Mouse (Mus musculus): ENCODE data around the gene Hoxd8.

The Hoxd8 gene

DNA sequence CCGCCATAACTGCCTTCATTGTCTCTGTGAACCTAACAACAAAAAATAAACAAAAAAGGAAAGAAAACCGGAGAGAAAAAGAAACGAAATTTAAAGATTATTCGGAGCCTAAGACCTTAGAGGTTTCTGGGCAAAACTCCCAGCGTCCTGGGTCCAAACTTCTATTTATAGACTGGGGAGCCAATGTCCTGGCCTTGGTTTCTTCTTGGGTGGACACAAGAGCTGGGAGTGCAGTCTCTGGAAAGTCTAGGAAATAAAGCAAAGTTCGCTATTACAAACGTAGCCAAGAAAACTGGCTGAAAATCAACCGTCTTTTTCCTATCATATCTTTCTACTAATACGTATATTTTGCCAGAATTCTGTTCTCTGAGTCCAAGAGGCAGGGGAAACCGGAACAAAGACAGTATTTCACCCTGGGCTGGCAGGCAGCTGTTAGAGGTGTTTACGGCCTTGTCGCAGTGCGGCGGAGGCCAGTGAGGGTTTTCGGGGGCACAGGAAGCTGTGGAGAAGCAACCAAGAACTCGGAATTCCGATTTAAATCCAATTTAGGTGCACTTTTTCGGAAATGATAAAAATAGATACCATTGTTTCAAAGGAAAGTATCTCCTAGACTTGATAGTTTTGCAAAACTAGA lies 9.9 kb downstream of the Hoxd8 start:
- DNase-seq (ENCODE audit: low read depth, low spot score) = no peak

DNA sequence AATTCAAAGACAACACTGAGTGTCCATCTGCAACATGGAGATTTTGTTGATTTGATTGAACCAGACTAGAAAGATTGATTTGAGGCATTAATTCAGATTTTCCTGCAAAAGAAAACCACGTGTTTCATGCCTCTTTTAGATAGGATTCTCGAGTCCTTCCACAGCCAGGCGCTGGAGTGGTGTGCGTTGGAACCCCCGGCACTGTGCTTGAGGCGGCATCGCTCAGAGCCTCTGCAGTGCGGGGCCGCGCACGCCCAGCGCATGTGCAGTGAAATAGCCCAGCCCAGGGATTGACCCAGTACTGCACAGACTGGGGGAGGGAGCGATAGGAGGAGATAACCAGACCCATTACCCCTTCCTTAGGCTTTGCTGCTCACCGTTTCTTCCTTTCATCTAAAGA lies 10.5 kb downstream of the Hoxd8 start:
- no peak for DNase-seq (ENCODE audit: low read depth, low spot score)

DNA sequence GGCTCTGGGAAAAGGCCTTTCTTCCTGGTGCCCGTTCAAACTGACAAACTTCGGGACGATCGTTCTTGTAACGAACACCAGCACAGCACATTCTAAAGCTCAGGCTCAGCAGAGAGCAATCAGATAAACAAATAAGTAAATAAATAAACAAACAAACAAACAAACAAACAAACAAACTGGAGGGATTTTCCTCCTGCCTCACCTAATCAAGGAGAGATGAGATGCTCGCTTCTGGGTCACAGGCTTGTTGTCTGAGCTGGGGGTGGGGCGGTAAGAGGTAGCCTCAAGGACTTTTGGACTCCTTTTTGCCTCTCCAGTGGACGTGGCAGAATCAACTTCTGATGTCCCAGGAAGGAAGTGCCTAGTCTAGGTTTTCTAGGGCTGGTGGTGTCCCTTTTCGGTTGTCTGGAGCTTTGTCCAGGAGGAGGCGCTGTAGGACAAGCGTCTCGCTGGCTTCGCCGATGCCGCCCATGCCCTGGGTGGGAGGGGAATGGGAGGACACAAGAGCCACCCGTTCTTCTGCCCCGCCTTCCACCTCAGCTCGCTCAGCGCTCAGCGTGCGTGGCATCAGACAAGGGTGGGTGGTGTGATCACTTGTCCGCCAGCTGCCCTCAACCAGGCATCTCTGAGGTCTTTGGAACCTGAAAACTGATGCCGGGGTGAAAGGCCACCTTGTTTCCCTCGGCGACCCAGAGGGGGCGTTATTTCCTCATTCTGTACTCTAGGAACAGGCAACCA lies 11.3 kb downstream of the Hoxd8 start:
- DNase-seq (ENCODE audit: low read depth, low spot score) = peak; percentile 11

GRCm38 (mm10) chr2:74720384-74720783 lies 16.0 kb downstream of the Hoxd8 start:
- DNase-seq (ENCODE audit: low read depth, low spot score) = no peak

GRCm38 (mm10) chr2:74720955-74721491 lies 16.6 kb downstream of the Hoxd8 start:
- DNase-seq (ENCODE audit: low read depth, low spot score) = no peak

DNA sequence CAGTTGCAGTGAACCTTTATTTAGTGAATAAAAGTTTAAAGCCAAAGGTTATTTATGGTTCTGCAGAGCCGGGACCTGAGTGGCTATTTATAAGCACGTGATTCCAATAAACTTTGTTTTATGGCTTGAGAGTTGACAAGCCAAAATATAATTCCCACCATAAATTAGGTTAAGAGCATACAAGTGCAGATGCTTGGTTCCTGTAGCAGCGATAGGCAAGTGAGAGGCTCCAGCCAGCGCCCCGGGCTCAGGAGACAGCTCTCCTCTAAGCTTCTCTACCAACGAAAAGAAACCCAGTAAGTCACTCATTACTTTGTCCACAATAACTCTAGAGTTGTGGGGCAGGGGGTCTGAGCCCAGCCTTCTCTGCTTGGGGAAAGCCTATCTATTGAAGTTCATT lies 17.5 kb downstream of the Hoxd8 start:
- no peak for DNase-seq (ENCODE audit: low read depth, low spot score)

GRCm38 (mm10) chr2:74722949-74723348 lies 18.5 kb downstream of the Hoxd8 start:
- DNase-seq (ENCODE audit: low read depth, low spot score) = no peak

DNA sequence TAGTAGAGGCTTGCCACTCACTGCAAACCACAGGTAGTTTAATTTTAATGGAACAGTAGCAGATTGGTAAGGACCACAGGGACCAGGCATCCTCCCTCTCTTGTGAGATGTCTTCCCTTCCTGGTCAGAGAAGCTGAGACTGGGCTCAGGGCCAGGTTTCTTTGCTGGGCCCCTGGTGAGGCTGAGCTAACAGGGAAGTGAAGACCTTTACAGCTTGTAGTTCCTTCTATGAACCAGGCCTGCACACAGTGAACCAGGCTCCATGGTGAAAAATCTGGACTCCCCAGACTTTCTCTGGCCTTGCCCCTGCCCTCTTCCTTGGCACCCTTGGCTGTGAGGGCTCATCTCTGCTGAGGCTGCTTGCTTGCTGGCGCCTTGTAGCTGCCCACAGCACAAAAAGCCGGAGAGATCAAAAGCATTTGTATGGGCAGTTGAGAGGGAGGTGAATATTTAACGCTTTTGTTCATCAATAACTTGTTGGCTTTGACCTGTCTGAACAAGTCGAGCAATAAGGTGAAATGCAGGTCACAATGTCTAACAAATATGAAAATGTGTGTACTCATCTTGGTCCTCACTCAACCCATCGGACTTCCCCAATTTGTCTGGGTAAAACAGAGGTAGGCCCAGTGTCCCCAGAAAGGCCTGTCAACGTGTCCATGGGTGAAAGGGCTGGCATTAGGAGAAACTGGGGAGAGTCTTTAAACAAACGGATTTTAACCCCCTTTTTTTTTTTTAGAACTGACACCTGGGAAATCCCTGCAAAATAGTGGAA lies 20.0 kb downstream of the Hoxd8 start:
- no peak for DNase-seq (ENCODE audit: low read depth, low spot score)

- no peak for DNase-seq (ENCODE audit: low read depth, low spot score)
Measured at GRCm38 (mm10) chr2:74725171-74725570, 20.8 kb downstream of the Hoxd8 start.

DNA sequence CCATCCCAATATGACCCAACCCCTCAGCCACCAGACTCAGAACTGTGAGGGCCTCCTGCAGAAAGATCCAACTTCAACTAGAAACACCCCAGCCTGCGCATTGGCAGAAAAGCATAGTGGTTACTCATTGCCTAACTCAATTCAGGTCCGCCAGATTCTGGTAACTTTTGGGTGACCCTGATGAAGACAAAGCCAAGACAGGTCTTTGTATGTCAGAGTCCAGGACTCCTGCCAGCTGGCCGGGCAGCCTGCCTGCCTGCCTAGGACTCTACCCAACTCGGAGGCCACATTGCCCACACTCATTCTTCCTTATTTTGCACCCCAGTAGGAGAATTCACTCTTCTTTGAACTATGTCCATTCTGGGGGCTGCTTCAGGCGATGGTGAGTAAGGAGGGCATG lies 22.1 kb downstream of the Hoxd8 start, which contains the start of gene Gm28230:
TSS of gene Gm28230 (plus strand) at position 178 of the 400 bp plus-strand sequence.
- DNase-seq (ENCODE audit: low read depth, low spot score) = no peak

- DNase-seq (ENCODE audit: low read depth, low spot score) = no peak
Measured at GRCm38 (mm10) chr2:74726973-74727639, 22.7 kb downstream of the Hoxd8 start.

- no peak for DNase-seq (ENCODE audit: low read depth, low spot score)
Measured at GRCm38 (mm10) chr2:74727640-74728302, 23.4 kb downstream of the Hoxd8 start.

- DNase-seq (ENCODE audit: low read depth, low spot score) = no peak
Measured at GRCm38 (mm10) chr2:74728303-74728680, 23.9 kb downstream of the Hoxd8 start.

DNA sequence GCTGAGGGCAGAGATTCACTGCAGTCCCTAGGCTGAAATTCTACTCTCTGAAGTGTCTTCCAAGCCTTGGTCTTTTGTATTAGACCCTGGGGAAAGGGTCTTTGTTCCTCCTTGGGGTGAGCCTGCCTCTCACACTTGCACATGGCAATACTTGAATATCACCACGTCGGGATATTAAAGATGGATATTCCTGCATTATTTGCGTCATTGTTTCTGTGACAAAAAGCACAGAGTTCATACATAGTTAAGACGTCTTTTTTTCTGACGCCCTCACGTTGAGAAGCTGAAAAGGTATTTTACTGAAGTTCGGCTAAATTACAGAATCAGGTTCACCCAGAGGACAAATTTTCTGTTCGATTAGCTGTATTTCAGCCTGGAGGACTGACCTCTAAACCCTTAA lies 25.9 kb downstream of the Hoxd8 start:
- no peak for DNase-seq (ENCODE audit: low read depth, low spot score)

DNA sequence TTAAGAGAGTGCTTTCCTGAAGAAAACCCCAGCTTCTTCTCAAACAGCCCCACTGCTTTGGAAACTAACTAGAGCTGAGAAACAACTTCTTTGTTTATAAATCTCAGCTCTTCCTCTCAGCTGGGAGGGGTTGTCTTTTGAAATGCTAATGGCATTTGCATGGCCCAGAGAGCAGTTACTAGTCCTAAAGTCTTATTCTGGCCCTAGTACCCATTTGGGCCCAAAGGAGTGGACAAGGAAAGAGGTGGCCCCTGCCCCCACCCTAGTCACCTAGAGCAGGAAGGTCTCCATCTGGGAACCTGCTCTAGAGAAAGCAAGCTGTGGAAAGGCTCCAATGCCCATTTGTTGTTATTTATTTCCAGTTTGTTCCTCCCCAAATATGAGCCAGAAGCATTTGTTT lies 26.6 kb downstream of the Hoxd8 start:
- DNase-seq (ENCODE audit: low read depth, low spot score) = no peak

GRCm38 (mm10) chr2:74731799-74732512 lies 27.5 kb downstream of the Hoxd8 start:
- DNase-seq (ENCODE audit: low read depth, low spot score) = no peak

- DNase-seq (ENCODE audit: low read depth, low spot score) = no peak
Measured at GRCm38 (mm10) chr2:74732513-74733316, 28.3 kb downstream of the Hoxd8 start.

DNA sequence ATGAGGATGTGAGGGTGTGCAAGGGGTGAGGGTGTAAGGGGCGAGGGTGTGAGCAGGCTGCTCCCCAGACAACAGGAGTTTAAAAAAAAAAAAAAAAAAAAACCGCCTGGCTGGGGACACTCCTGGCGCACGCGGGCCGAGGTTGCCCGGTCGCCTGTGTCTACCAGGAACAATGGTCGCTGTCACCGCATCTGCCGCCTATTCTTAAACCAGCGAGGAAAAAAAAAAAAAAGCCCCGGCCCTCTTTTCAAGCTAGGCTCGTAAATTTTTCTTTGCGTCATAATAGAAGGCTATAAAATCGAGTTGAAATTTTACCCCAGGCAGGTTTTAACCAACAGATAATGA lies 28.9 kb downstream of the Hoxd8 start:
- DNase-seq (ENCODE audit: low read depth, low spot score) = no peak

GRCm38 (mm10) chr2:74733765-74734164 lies 29.4 kb downstream of the Hoxd8 start:
- DNase-seq (ENCODE audit: low read depth, low spot score) = no peak

DNA sequence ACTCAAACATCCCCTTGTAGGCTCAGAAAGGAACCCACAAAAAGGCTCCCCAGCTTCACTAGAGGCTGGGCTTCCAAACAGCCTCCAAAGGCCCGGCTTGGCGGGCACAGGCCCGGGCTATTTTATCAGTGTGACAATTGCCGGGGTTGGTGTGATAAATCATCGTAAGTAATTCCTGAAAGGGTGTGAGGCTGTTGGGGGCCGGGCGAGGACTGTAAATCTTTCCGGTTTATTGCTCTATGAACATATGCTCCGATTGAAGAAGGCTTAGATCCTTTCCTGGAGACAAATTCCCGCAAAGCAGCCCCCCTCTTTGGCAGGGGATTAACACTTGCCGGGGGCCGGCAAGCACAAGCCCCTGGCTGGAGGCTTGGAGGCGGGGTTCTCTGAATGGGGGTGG lies 30.0 kb downstream of the Hoxd8 start:
- DNase-seq (ENCODE audit: low read depth, low spot score) = no peak
